Comparison of ENCODE assay signal across 16 mouse cellular contexts in genomic region chr10:91591845-91592244, GRCm38 (mm10).
DNase-seq lines count a peak whose midpoint lies in the region; ATAC-seq and TF ChIP-seq lines count a peak whose summit lies in the region.
"Had no signal": no experiment of that assay in that cellular context is flagged by ENCODE, and none has a peak within 500 bp of the region (broad histone marks: within the 10 kb centered on the region; RNA-seq: fewer than 3 reads in every experiment).

No protein-coding gene starts in this region.

- no peak overlapping the region for H3K9ac ChIP-seq in hindbrain, embryonic 14.5 days
- H3K9ac ChIP-seq in hindbrain, embryonic 11.5 days (ENCODE audit: low read depth, low read length), result no peak overlapping the region
- H3K9ac ChIP-seq in limb, embryonic 12.5 days (replicated peaks), result no peak overlapping the region
- H3K9ac ChIP-seq in midbrain, postnatal 0 days (replicated peaks; ENCODE audit: low read length, poor library complexity, severe bottlenecking), result no peak overlapping the region
- no peak overlapping the region for H3K9ac ChIP-seq in liver, embryonic 12.5 days
- H3K9ac ChIP-seq: embryonic facial prominence, embryonic 12.5 days; liver, embryonic 15.5 days; neural tube, embryonic 12.5 days; stomach, embryonic 15.5 days had no signal

- peaks cover 20% of the 10 kb centered on the region for H3K4me1 ChIP-seq in hindbrain, embryonic 14.5 days (replicated peaks; ENCODE audit: control insufficient read depth, insufficient read depth, low read length)
- H3K4me1 ChIP-seq in hindbrain, embryonic 11.5 days (replicated peaks; ENCODE audit: control insufficient read depth, insufficient read depth, low read length), result no peaks in the 10 kb centered on the region
- peaks cover 13% of the 10 kb centered on the region for H3K4me1 ChIP-seq in limb, embryonic 12.5 days (replicated peaks)
- H3K4me1 ChIP-seq in midbrain, postnatal 0 days (ENCODE audit: insufficient read depth, low read length), result no peaks in the 10 kb centered on the region
- H3K4me1 ChIP-seq in liver, embryonic 12.5 days, result no peaks in the 10 kb centered on the region
- H3K4me1 ChIP-seq: liver, embryonic 15.5 days; neural tube, embryonic 12.5 days; stomach, embryonic 15.5 days had no signal

- peak; percentile 43; the same call in 1 of the 2 replicates for ATAC-seq in hindbrain, embryonic 14.5 days (ENCODE audit: low FRiP score)
- ATAC-seq in hindbrain, embryonic 11.5 days (ENCODE audit: low FRiP score), result no peak
- no peak for ATAC-seq in limb, embryonic 12.5 days (ENCODE audit: insufficient number of reproducible peaks, insufficient read depth, low FRiP score, low TSS enrichment, low read depth)
- no peak for ATAC-seq in midbrain, postnatal 0 days (ENCODE audit: low FRiP score)
- ATAC-seq in liver, embryonic 12.5 days, result no peak
- no peak for ATAC-seq in inflammation-experienced regulatory T-cells, adult 6 months

- no peak overlapping the region for H3K4me3 ChIP-seq in hindbrain, embryonic 14.5 days (replicated peaks; ENCODE audit: low read length)
- H3K4me3 ChIP-seq in hindbrain, embryonic 11.5 days (ENCODE audit: low read depth, low read length), result no peak overlapping the region
- no peak overlapping the region for H3K4me3 ChIP-seq in limb, embryonic 12.5 days (replicated peaks)
- H3K4me3 ChIP-seq in midbrain, postnatal 0 days (ENCODE audit: low read depth, low read length), result no peak overlapping the region
- H3K4me3 ChIP-seq in liver, embryonic 12.5 days, result no peak overlapping the region
- H3K4me3 ChIP-seq: embryonic facial prominence, embryonic 12.5 days; liver, embryonic 15.5 days; neural tube, embryonic 12.5 days; stomach, embryonic 15.5 days had no signal

- WGBS in hindbrain, embryonic 14.5 days, result 44% methylated on average over 10 of the region's 10 CpGs
- 73% methylated on average over 10 of the region's 10 CpGs for WGBS in hindbrain, embryonic 11.5 days
- WGBS in limb, embryonic 12.5 days, result 21% methylated on average over 10 of the region's 10 CpGs
- 49% methylated on average over 10 of the region's 10 CpGs for WGBS in midbrain, postnatal 0 days
- 64% methylated on average over 10 of the region's 10 CpGs for WGBS in liver, embryonic 12.5 days (ENCODE audit: insufficient replicate concordance)

- H3K27ac ChIP-seq in hindbrain, embryonic 14.5 days, result no peak overlapping the region
- no peak overlapping the region for H3K27ac ChIP-seq in hindbrain, embryonic 11.5 days (ENCODE audit: low read depth, low read length)
- no peak overlapping the region for H3K27ac ChIP-seq in limb, embryonic 12.5 days
- no peak overlapping the region for H3K27ac ChIP-seq in midbrain, postnatal 0 days (ENCODE audit: low read depth, low read length)
- H3K27ac ChIP-seq in liver, embryonic 12.5 days, result no peak overlapping the region
- H3K27ac ChIP-seq: embryonic facial prominence, embryonic 12.5 days; liver, embryonic 15.5 days; macrophage; neural tube, embryonic 12.5 days; stomach, embryonic 15.5 days had no signal

- no peaks in the 10 kb centered on the region for H3K9me3 ChIP-seq in hindbrain, embryonic 14.5 days (ENCODE audit: control insufficient read depth, low read length)
- H3K9me3 ChIP-seq in hindbrain, embryonic 11.5 days (ENCODE audit: control insufficient read depth, low read length), result no peaks in the 10 kb centered on the region
- no peaks in the 10 kb centered on the region for H3K9me3 ChIP-seq in limb, embryonic 12.5 days
- H3K9me3 ChIP-seq in midbrain, postnatal 0 days (ENCODE audit: low read length), result no peaks in the 10 kb centered on the region
- H3K9me3 ChIP-seq in liver, embryonic 12.5 days (replicated peaks), result no peaks in the 10 kb centered on the region
- H3K9me3 ChIP-seq: embryonic facial prominence, embryonic 12.5 days; liver, embryonic 15.5 days; neural tube, embryonic 12.5 days; stomach, embryonic 15.5 days had no signal

- no peaks in the 10 kb centered on the region for H3K36me3 ChIP-seq in hindbrain, embryonic 14.5 days (replicated peaks; ENCODE audit: control insufficient read depth, insufficient read depth)
- H3K36me3 ChIP-seq in hindbrain, embryonic 11.5 days (ENCODE audit: control insufficient read depth, insufficient read depth, low read length), result no peaks in the 10 kb centered on the region
- no peaks in the 10 kb centered on the region for H3K36me3 ChIP-seq in limb, embryonic 12.5 days
- H3K36me3 ChIP-seq in midbrain, postnatal 0 days (ENCODE audit: insufficient read depth, low read length), result no peaks in the 10 kb centered on the region
- H3K36me3 ChIP-seq in liver, embryonic 12.5 days, result no peaks in the 10 kb centered on the region
- H3K36me3 ChIP-seq: embryonic facial prominence, embryonic 12.5 days; liver, embryonic 15.5 days; neural tube, embryonic 12.5 days; stomach, embryonic 15.5 days had no signal

- no peak overlapping the region for H3K4me2 ChIP-seq in hindbrain, embryonic 14.5 days (replicated peaks)
- H3K4me2 ChIP-seq in hindbrain, embryonic 11.5 days (replicated peaks; ENCODE audit: low read depth, low read length), result no peak overlapping the region
- 0 out of 2 replicates have a peak overlapping the region, but pooled peaks have one; percentile 2 for H3K4me2 ChIP-seq in limb, embryonic 12.5 days
- no peak overlapping the region for H3K4me2 ChIP-seq in midbrain, postnatal 0 days (ENCODE audit: low read depth, low read length, poor library complexity, severe bottlenecking)
- H3K4me2 ChIP-seq in liver, embryonic 12.5 days, result no peak overlapping the region
- H3K4me2 ChIP-seq: embryonic facial prominence, embryonic 12.5 days; heart, embryonic 11.5 days; liver, embryonic 15.5 days; neural tube, embryonic 12.5 days; stomach, embryonic 15.5 days had no signal

- no peak for TF ChIP-seq CTCF in midbrain, postnatal 0 days (IDR thresholded peaks at IDR 0.05)

- H3K27me3 ChIP-seq in hindbrain, embryonic 14.5 days (ENCODE audit: control insufficient read depth, insufficient read depth, low read length), result no peaks in the 10 kb centered on the region
- H3K27me3 ChIP-seq in hindbrain, embryonic 11.5 days (ENCODE audit: control insufficient read depth, insufficient read depth, low read length), result no peaks in the 10 kb centered on the region
- peaks cover 18% of the 10 kb centered on the region for H3K27me3 ChIP-seq in limb, embryonic 12.5 days
- no peaks in the 10 kb centered on the region for H3K27me3 ChIP-seq in midbrain, postnatal 0 days (ENCODE audit: insufficient read depth, low read length)
- no peaks in the 10 kb centered on the region for H3K27me3 ChIP-seq in liver, embryonic 12.5 days (replicated peaks)
- H3K27me3 ChIP-seq: embryonic facial prominence, embryonic 12.5 days; liver, embryonic 15.5 days; neural tube, embryonic 12.5 days; stomach, embryonic 15.5 days had no signal

- peak; percentile 43 for DNase-seq in hindbrain, embryonic 14.5 days (ENCODE audit: low spot score)
- no peak for DNase-seq in hindbrain, embryonic 11.5 days (ENCODE audit: low spot score)
- peak; percentile 47 for DNase-seq in forelimb bud, embryonic 11.5 days (ENCODE audit: low read depth, low spot score)
- peak; percentile 53 for DNase-seq in midbrain, postnatal 0 days (ENCODE audit: low spot score)
- DNase-seq: heart, postnatal 10 days; kidney, adult 8-10 months; kidney, postnatal 14 days had no signal
